Mouse (Mus musculus) C2C12 (cell line): Measurements from ENCODE around the gene Tiparp.

Experiments used
- CEBPB ChIP-seq: IDR thresholded peaks from one replicate; pipeline ENCODE4 v1.6.1; 2011; ENCODE audit warnings: low read depth, mild to moderate bottlenecking, control low read depth, moderate library complexity
- CTCF ChIP-seq: IDR thresholded peaks from one replicate; pipeline ENCODE4 v1.5.1; 2011; ENCODE audit not compliant: control insufficient read depth, insufficient read depth, insufficient read length
- FOSL1 ChIP-seq: IDR thresholded peaks from one replicate; pipeline ENCODE4 v1.8.0; 2011; ENCODE audit warnings: mild to moderate bottlenecking, low read length; ENCODE audit not compliant: poor library complexity, insufficient read depth, severe bottlenecking
- MAX ChIP-seq: IDR thresholded peaks from one replicate; pipeline ENCODE4 v1.6.1; 2011; ENCODE audit warnings: mild to moderate bottlenecking, control low read depth
- MYOD1 ChIP-seq: IDR thresholded peaks from one replicate; pipeline ENCODE4 v1.6.1; 2011; ENCODE audit warnings: low read depth; ENCODE audit not compliant: control insufficient read depth, insufficient read length
- MYOG ChIP-seq: IDR thresholded peaks from one replicate; pipeline ENCODE4 v1.6.1; 2011; ENCODE audit not compliant: control insufficient read depth, insufficient read length; ENCODE audit errors: extremely low read depth
- USF1 ChIP-seq: IDR thresholded peaks from one replicate; pipeline ENCODE4 v1.6.1; 2011; ENCODE audit warnings: low read depth, mild to moderate bottlenecking, control low read depth, moderate library complexity

GRCm38 (mm10) chr3:65581596-65581995 is 53.4 kb downstream of the Tiparp start:
- TF ChIP-seq CTCF (no peak), MYOG (no peak), MYOD1 (no peak), MAX (no peak), CEBPB (peak; percentile 29), USF1 (no peak), FOSL1 (no peak)
